Mouse (Mus musculus) activated CD4-positive, CD25-positive, alpha-beta regulatory T cell, adult 4 months (primary cell): ENCODE data around the gene Gm16440. TPM values are rescaled to one million over a fixed set of nuclear protein-coding genes. Genes with fewer than 3 reads are reported as not detected.
"Not testable (repeated sequence)": the region's sequence is repeated elsewhere in the genome, so short reads cannot be mapped to it uniquely, and the experiment has no call there.

Source experiments
- ATAC-seq: one replicate; pipeline ENCODE4 v1.8.0; 2017
- polyA plus RNA-seq, 2 experiments: library from polyadenylated mRNA; unstranded; fragments of 100-300 nt; shearing (Covaris generic); gene quantifications; one replicate each; pipeline ENCODE4 v1.2.1; 2017

Gm16440 gene
- not detected for polyA plus RNA-seq

- not testable (repeated sequence) for ATAC-seq
Observed at GRCm38 (mm10) chr14:6390219-6390618, at the start of gene Gm16440. TSS of gene Gm16440 (minus strand) at chr14:6390319.

- ATAC-seq: not testable (repeated sequence)
Observed at GRCm38 (mm10) chr14:6426766-6427165, 36.6 kb upstream of the Gm16440 start.

GRCm38 (mm10) chr14:6426353-6426752, 36.2 kb upstream of the Gm16440 start:
- not testable (repeated sequence) for ATAC-seq

- ATAC-seq: not testable (repeated sequence)
Observed at GRCm38 (mm10) chr14:6412382-6412781, 22.3 kb upstream of the Gm16440 start, which contains the start of gene Gm3591. TSS of gene Gm3591 (minus strand) at chr14:6412482.

- not testable (repeated sequence) for ATAC-seq
Observed at GRCm38 (mm10) chr14:6343578-6343977, 46.5 kb downstream of the Gm16440 start, which contains the start of gene Gm3618. TSS of gene Gm3618 (minus strand) at chr14:6343678.

Other genes starting within 250 kb of the Gm16440 start
- gene Gm21560, start 171.0 kb downstream of the Gm16440 start, polyA plus RNA-seq: not detected
- 1 to 10 TPM; 1.4 to 2.2 TPM for gene Gm3411, start 103.1 kb downstream of the Gm16440 start, polyA plus RNA-seq
- gene Gm21103, start 85.5 kb downstream of the Gm16440 start, polyA plus RNA-seq: under 1 TPM in 1 of 2 experiments, not detected in 1; 0.37 TPM
- gene Gm3618, start 46.6 kb downstream of the Gm16440 start, polyA plus RNA-seq: not detected
- 1 to 10 TPM in 1 of 2 experiments, under 1 TPM in 1; 0.38 to 4.6 TPM for gene Gm3591, start 22.2 kb upstream of the Gm16440 start, polyA plus RNA-seq
- not detected for gene Gm3594, start 54.3 kb upstream of the Gm16440 start, polyA plus RNA-seq
- gene Gm8356, start 147.0 kb upstream of the Gm16440 start, polyA plus RNA-seq: not detected
- under 1 TPM; 0.32 to 0.41 TPM for gene Gm3629, start 200.3 kb upstream of the Gm16440 start, polyA plus RNA-seq
- gene Gm3460, start 232.1 kb upstream of the Gm16440 start, polyA plus RNA-seq: not detected